Mouse (Mus musculus): ENCODE measurements around the gene Pnkd. TPM values are rescaled to one million over a fixed set of nuclear protein-coding genes. Genes with fewer than 3 reads are reported as not detected.

Gene Pnkd
- total RNA-seq (2023): 10 to 100 TPM; 12.1 to 15.3 TPM

DNA sequence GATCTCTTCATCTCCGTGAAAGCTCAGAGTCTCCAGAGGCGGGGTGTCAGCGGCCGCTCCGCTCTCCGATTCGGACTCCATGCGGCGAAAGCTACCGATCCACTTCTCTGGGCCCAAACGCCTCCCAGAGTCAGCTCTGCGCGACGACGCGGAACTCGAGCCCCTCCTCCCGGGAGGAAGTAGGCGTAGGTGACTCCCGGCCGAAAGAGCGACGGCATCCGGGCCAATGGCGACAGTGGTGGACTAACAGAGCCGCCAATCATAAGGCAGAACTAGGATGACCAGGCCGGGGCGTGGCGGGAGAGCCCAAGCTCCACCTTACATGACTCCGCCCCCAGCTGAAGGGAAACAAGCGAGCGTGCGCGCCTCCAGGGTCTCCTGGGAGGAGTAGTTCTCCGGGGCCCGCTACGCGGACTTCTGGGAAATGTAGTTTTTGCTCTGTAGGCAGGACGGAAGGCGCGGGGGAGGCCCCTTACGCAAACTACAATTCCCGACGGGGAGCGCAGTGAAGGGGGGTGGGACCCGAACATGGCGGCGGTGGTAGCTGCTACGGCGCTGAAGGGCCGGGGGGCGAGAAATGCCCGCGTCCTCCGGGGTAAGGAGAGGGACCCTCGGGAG, at the start of gene Pnkd, which contains the start of gene Aamp:
Gene Pnkd (plus strand): TSS at position 388 of the 618 bp plus-strand sequence.
Gene Aamp (minus strand): TSS at position 196 of the 618 bp plus-strand sequence.

DNA sequence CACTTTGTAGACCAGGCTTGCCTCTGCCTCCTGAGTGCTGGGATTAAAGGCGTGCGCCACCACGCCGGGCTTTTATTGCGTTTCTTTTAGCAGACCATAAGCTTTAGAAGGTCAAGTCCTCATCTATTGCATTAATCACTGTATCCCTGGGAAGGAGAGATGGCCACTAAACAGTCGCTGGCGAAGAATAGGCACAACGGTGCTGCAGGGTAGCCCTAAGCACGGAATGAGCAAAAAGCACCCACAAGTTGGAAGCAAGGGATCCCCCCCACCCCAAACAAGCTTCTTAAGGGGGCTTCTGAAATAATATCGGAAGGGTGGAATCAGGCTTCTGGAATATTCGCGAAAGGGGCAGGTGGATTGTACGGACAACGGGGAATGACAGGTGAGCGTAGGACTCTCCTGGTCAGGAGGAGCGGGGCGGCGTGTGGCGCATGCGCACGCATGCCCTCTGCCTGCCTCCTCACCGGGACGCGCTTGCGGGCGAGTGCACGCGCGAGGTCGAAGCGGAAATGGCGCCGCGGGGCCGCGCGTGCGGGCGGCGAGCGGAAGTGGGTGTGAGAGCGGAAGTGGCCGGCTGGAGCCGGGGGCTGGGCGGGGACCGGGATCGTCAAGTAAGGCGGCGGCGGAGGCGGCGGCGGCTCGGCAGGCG, 48.7 kb upstream of the Pnkd start, which contains the start of gene Arpc2:
Gene Arpc2 (plus strand): TSS at position 147 of the 652 bp plus-strand sequence.

DNA sequence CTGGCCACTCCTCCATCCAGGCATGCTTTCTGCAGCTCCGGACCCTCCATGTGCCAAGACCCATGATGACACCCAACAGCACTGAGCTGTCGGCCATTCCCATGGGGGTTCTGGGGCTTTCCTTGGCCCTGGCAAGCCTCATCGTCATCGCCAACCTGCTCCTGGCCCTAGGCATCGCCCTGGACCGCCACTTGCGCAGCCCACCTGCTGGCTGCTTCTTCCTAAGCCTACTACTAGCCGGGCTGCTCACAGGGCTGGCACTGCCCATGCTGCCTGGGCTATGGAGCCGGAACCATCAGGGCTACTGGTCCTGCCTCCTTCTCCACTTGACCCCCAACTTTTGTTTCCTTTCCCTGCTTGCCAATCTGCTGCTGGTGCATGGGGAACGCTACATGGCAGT, 6.2 kb upstream of the Pnkd start, which contains the start of gene Gpbar1:
Gene Gpbar1 (plus strand): TSS at position 13 of the 400 bp plus-strand sequence.

DNA sequence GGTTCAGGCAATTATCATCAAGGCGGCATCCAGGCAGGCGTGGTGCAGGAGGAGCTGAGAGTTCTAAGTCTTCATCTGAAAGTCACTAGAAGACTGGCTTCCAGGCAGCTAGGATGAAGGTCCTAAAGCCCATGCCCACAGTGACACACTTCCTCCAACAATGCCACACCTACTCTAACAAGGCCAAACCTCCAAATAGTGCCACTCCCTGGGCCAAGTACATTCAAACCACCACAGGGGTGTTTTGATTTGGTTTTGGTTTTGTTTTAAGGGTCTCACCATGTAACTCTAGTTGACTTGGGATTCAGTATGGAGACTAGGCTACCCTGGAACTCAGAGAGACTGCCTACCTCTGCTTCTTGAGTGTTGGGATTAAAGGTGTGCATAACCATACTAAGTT, 20.8 kb downstream of the Pnkd start, which contains the start of gene Tmbim1:
Gene Tmbim1 (minus strand): TSS at position 101 of the 400 bp plus-strand sequence.

DNA sequence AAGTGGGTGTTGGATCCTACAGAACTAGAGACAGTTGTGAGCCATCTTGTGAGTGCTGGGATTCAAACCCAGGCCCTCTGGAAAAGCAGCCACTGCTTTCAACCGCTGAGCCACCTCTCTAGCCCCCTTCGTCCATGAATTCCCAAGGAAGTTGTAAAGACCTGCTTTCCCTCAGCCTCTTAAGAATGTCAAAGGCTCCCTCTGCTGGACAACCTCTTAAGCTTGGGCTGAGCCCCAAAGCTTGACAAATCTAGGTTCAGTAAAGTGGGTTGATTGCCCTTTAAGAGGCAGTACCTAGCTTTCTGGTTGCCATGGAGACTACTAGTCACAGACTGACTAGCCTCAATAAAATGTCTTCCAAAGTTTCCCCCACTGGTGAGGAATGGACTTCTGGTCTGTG, 77.1 kb downstream of the Pnkd start, which contains the start of gene Catip:
Gene Catip (plus strand): TSS at position 297 of the 400 bp plus-strand sequence.

DNA sequence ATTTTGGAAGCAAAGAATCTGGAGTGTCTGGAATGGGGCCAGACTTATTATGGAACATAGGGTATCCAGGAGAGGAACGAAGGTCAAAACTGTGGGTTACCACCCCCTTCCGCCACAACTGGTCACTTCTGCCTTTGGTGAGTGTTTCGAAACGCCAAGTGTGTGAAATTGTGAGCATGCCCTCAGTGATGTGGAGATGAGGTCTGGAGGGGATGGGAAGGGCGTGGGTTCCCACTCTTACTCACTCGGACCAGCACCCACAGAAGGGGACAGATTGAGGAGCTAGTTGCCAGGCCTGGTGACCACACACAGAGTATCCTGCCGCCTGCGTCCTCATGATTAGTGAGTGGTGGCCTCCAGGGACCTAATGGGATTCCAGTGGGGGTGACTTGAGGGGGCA, 90.2 kb downstream of the Pnkd start, which contains the start of gene Slc11a1:
Gene Slc11a1 (plus strand): TSS at position 216 of the 400 bp plus-strand sequence.

DNA sequence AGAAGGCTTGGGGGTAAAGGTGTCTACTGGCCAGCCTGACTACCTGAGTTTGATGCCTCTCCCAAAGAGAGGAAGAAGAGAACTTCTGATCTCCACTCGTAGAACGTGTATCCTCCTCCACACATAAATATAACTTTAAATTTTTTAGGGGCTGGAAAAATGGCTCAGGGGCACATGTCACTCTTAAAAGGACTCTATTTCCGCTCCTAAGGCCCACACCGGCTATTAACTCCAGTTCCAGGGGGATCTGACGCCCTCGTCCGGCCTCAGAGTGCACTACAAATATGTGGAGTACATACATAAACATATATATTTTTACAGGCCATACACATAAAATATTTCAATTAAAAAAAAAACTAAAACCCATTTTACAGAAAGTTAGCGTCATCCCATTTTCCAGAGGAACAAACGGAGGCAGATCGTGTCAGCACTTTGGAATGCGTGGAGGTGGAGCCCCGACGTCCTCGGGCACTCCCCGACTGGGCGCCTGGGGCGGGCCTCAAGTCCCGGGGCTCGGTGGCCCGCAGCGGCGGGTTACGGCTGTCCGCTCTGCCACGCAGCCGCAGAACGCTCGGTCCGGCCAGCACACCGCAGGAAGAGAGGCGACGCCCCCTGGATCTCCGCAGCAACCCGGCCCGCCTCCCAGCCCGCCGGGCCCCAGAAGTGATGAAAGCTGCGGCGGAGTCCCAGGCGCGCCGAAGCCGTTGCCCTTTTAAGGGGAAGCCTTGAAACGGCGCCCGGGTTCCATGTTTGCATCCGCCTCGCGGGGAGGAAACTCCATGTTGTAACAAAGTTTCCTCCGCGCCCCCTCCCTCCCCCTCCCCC, 106.4 kb downstream of the Pnkd start, which contains the start of gene Ctdsp1:
Gene Ctdsp1 (plus strand): TSS at position 586 of the 825 bp plus-strand sequence.

Other genes with a start within 250 kb of the Pnkd start
- gene Tns1, start 160.5 kb upstream of the Pnkd start, total RNA-seq (2023): 10 to 100 TPM in 1 of 2 experiments, 1 to 10 TPM in 1; 7.9 to 15.2 TPM
- gene Rufy4, start 159.4 kb upstream of the Pnkd start, total RNA-seq (2023): 1 to 10 TPM; 3.2 to 4.6 TPM
- 100 to 1,000 TPM; 381 to 406 TPM for gene Cxcr2, start 130.9 kb upstream of the Pnkd start, total RNA-seq (2023)
- 1 to 10 TPM in 1 of 2 experiments, under 1 TPM in 1; 0.68 to 1.2 TPM for gene Cxcr1, start 90.3 kb upstream of the Pnkd start, total RNA-seq (2023)
- gene Arpc2, start 48.8 kb upstream of the Pnkd start, total RNA-seq (2023): 100 to 1,000 TPM; 680 to 729 TPM
- gene Gpbar1, start 6.4 kb upstream of the Pnkd start, total RNA-seq (2023): under 1 TPM; 0.49 to 0.56 TPM
- gene Aamp, start 192 bp upstream of the Pnkd start, total RNA-seq (2023): 10 to 100 TPM; 65.6 to 68.3 TPM
- gene Tmbim1, start 20.7 kb downstream of the Pnkd start, total RNA-seq (2023): 10 to 100 TPM; 13.9 to 17.4 TPM
- gene Catip, start 77.2 kb downstream of the Pnkd start, total RNA-seq (2023): under 1 TPM in 1 of 2 experiments, not detected in 1; 0.18 TPM
- 100 to 1,000 TPM; 207 to 235 TPM for gene Slc11a1, start 90.3 kb downstream of the Pnkd start, total RNA-seq (2023)
- 100 to 1,000 TPM; 148 to 172 TPM for gene Ctdsp1, start 106.6 kb downstream of the Pnkd start, total RNA-seq (2023)
- gene Vil1, start 124.4 kb downstream of the Pnkd start, total RNA-seq (2023): under 1 TPM; 0.31 to 0.53 TPM
- 10 to 100 TPM; 24.9 to 25.0 TPM for gene Cnot9, start 221.1 kb downstream of the Pnkd start, total RNA-seq (2023)

Data from neutrophil, adult 59 days (primary cell).